Mouse (Mus musculus): ENCODE data around the gene Ak2. TPM values are rescaled to one million over a fixed set of nuclear protein-coding genes. Genes with fewer than 3 reads are reported as not detected.

The Ak2 gene
- polyA plus RNA-seq, 1 experiment from 2014 or later: 171 TPM

Other genes with a start within 250 kb of the Ak2 start
- 0.23 and 0.49 TPM in 2 replicates for gene A3galt2, start 236.6 kb upstream of the Ak2 start, polyA plus RNA-seq (2014; fragmentation: Nextera tagmentation; extraction: Ambion mirVana)
- gene Zfp362, start 185.9 kb upstream of the Ak2 start, polyA plus RNA-seq (2014; fragmentation: Nextera tagmentation; extraction: Ambion mirVana): 33.4 and 37.8 TPM in 2 replicates
- gene Trim62, start 108.4 kb upstream of the Ak2 start, polyA plus RNA-seq (2014; fragmentation: Nextera tagmentation; extraction: Ambion mirVana): 7.3 and 11.0 TPM in 2 replicates
- 16.0 and 17.0 TPM in 2 replicates for gene Azin2, start 29.5 kb upstream of the Ak2 start, polyA plus RNA-seq (2014; fragmentation: Nextera tagmentation; extraction: Ambion mirVana)
- gene Rnf19b, start 66.3 kb downstream of the Ak2 start, polyA plus RNA-seq (2014; fragmentation: Nextera tagmentation; extraction: Ambion mirVana): 6.0 and 7.6 TPM in 2 replicates
- 8.5 and 10.0 TPM in 2 replicates for gene Tmem54, start 113.6 kb downstream of the Ak2 start, polyA plus RNA-seq (2014; fragmentation: Nextera tagmentation; extraction: Ambion mirVana)
- gene Hpca, start 130.1 kb downstream of the Ak2 start, polyA plus RNA-seq (2014; fragmentation: Nextera tagmentation; extraction: Ambion mirVana): 0.83 TPM in 2 replicates
- gene Fndc5, start 145.0 kb downstream of the Ak2 start, polyA plus RNA-seq (2014; fragmentation: Nextera tagmentation; extraction: Ambion mirVana): 4.3 and 5.7 TPM in 2 replicates
- 17.3 and 28.9 TPM in 2 replicates for gene S100pbp, start 197.8 kb downstream of the Ak2 start, polyA plus RNA-seq (2014; fragmentation: Nextera tagmentation; extraction: Ambion mirVana)
- gene Yars, start 197.8 kb downstream of the Ak2 start, polyA plus RNA-seq (2014; fragmentation: Nextera tagmentation; extraction: Ambion mirVana): 68.4 and 92.6 TPM in 2 replicates

All from kidney, embryonic 14.5 days (tissue).